Mouse (Mus musculus) heart, adult 2 months (tissue): ENCODE data around the gene Pom121. TPM values are rescaled to one million over a fixed set of nuclear protein-coding genes. Genes with fewer than 3 reads are reported as not detected.
A peak's percentile ranks its signal among the peaks of the same experiment; 100 is the strongest.

Experiments used
- DNase-seq, 2 experiments: peaks; one replicate each; pipeline ENCODE4 v3.0.0; 2021
- H3K27ac ChIP-seq: fragments of 200-600 bp; 2 replicates; pipeline ENCODE4 v1.8.1; 2022
- H3K27me3 ChIP-seq: fragments of 200-500 bp; 2 replicates; pipeline ENCODE4 v1.6.1; 2012; ENCODE audit warnings: mild to moderate bottlenecking, low read length, inconsistent platforms, mixed read lengths; ENCODE audit not compliant: control insufficient read depth, insufficient read depth
- H3K36me3 ChIP-seq: fragments of 200-500 bp; 2 replicates; pipeline ENCODE4 v1.6.1; 2012; ENCODE audit warnings: low read length, inconsistent platforms; ENCODE audit not compliant: control insufficient read depth, insufficient read depth
- H3K4me1 ChIP-seq: fragments of 200-500 bp; 2 replicates; pipeline ENCODE4 v1.6.1; 2011; ENCODE audit warnings: low read length; ENCODE audit not compliant: control insufficient read depth, insufficient read depth
- H3K4me3 ChIP-seq: fragments of 200-600 bp; 2 replicates; pipeline ENCODE4 v1.8.1; 2022
- H3K79me2 ChIP-seq: fragments of 200-500 bp; replicated peaks from 2 replicates; pipeline ENCODE4 v1.6.1; 2012; ENCODE audit warnings: mild to moderate bottlenecking, inconsistent platforms, low read length, moderate library complexity, mixed read lengths; ENCODE audit not compliant: control insufficient read depth, insufficient read depth
- H3K9ac ChIP-seq: fragments of 200-500 bp; 2 replicates; pipeline ENCODE4 v1.6.1; 2012; ENCODE audit warnings: low read depth, mild to moderate bottlenecking, control low read depth, inconsistent platforms, low read length, mixed read lengths
- CTCF ChIP-seq: fragments of 200-600 bp; IDR thresholded peaks from 2 replicates; pipeline ENCODE4 v1.8.1; 2022; ENCODE audit warnings: antibody characterized with exemption, mild to moderate bottlenecking, moderate library complexity
- EP300 ChIP-seq: fragments of 200-500 bp; IDR thresholded peaks from 2 replicates; pipeline ENCODE4 v1.6.1; 2011; ENCODE audit warnings: low read depth, low read length, control low read depth; ENCODE audit not compliant: insufficient read depth
- POLR2A ChIP-seq: fragments of 200-500 bp; IDR thresholded peaks from 2 replicates; pipeline ENCODE4 v1.6.1; 2011; ENCODE audit warnings: mild to moderate bottlenecking, low read depth, low read length, control low read depth; ENCODE audit not compliant: insufficient read depth
- WGBS: fragments of 180-500 bp; shearing (Covaris S2); methylation state at CpG from one replicate; pipeline ENCODE4 v1.1.7; 2018; 5-methylcytosine and 5-hydroxymethylcytosine counted together
- intact Hi-C: fragments of 180-260 bp; cut with DNase I; formaldehyde crosslinking; loops from one replicate; pipeline ENCODE4 v1.15.1; 2025
- polyA plus RNA-seq: library from polyadenylated mRNA; depleted of rRNA; stranded (reverse); fragments of >200 nt; gene quantifications from 2 replicates; pipeline ENCODE4 v1.2.3, GENCODE M21; 2012
- total RNA-seq, 2 experiments: library from RNA; stranded (reverse); gene quantifications; 2 replicates each; pipeline ENCODE4 v1.2.3; 2021

Gene Pom121
- total and polyA plus RNA-seq, 3 experiments = 11.3 to 13.1 (median 12.3) TPM

GRCm38 (mm10) chr5:135367841-135368240 lies 26.5 kb downstream of the Pom121 start:
- intact Hi-C loops = no loop called here
- TF ChIP-seq CTCF (peak; percentile 85), EP300 (no peak)
- no peaks in the 10 kb centered on the region for H3K27me3 ChIP-seq
- no peaks in the 10 kb centered on the region for H3K36me3 ChIP-seq
- H3K27ac ChIP-seq = no peak overlapping the region
- H3K4me3 ChIP-seq = no peak overlapping the region
- H3K9ac ChIP-seq = no peak overlapping the region
- no peaks in the 10 kb centered on the region for H3K4me1 ChIP-seq
- H3K79me2 ChIP-seq = no peaks in the 10 kb centered on the region
- WGBS = 49% methylated on average over 6 of the region's 6 CpGs
- no peak for DNase-seq

DNA sequence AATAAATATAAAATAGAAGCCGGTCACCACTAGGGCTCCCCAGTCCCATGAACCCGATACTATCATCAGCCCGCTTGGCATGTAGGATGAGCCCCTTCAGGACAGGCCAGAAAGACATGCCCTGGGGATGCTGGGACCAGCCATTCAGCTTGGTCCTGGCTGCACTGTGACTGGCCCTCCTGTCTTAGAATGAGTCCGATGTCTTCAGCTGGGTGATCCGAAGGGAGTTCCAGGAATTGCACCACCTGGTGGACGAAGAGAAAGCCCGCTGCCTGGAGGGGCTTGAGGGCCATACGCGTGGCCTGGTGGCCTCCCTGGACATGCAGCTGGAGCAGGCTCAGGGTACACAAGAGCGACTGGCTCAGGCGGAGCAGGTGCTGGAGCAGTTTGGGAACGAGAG lies 30.8 kb downstream of the Pom121 start:
- Histone ChIP-seq H3K27me3 (no peaks in the 10 kb centered on the region), H3K79me2 (no peaks in the 10 kb centered on the region), H3K36me3 (no peaks in the 10 kb centered on the region), H3K9ac (no peak overlapping the region), H3K4me1 (peaks cover 1% of the 10 kb centered on the region; the same call in 1 of the 2 replicates), H3K27ac (no peak overlapping the region), H3K4me3 (no peak overlapping the region)
- DNase-seq = no peak
- TF ChIP-seq POLR2A (no peak), CTCF (peak; percentile 64), EP300 (no peak)
- intact Hi-C loops = no loop called here
- 30% methylated on average over 12 of the region's 12 CpGs for WGBS

DNA sequence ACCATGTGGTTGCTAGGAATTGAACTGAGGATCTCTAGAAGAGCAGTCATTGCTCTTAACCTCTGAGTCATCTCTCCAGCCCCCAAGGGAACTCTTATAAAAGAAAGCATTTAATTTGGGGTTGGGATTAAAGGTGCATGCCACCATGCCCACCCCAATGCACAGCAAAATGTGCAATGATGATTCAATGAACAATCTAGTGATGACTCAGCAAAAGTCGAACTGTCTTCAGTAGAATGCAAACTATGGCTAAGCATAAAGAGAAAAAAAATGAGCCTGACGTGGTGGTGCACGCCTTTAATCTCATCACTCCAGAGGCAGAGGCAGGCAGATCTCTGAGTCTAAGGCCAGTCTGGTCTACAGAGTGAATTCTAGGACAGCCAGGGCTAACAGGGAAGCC lies 31.8 kb downstream of the Pom121 start:
- H3K27me3 ChIP-seq = no peaks in the 10 kb centered on the region
- no peak for DNase-seq
- no peak overlapping the region for H3K27ac ChIP-seq
- H3K79me2 ChIP-seq = no peaks in the 10 kb centered on the region
- TF ChIP-seq EP300 (no peak), POLR2A (no peak), CTCF (no peak)
- no peak overlapping the region for H3K4me3 ChIP-seq
- no peak overlapping the region for H3K9ac ChIP-seq
- H3K36me3 ChIP-seq = no peaks in the 10 kb centered on the region
- H3K4me1 ChIP-seq = peaks cover 1% of the 10 kb centered on the region; the same call in 1 of the 2 replicates
- WGBS = 79% methylated on average over 3 of the region's 3 CpGs
- intact Hi-C loops = no loop called here

GRCm38 (mm10) chr5:135359772-135360171 lies 34.6 kb downstream of the Pom121 start:
- DNase-seq = peak in 1 of 2 experiments; percentile 74
- Histone ChIP-seq H3K36me3 (no peaks in the 10 kb centered on the region), H3K79me2 (no peaks in the 10 kb centered on the region), H3K9ac (no peak overlapping the region), H3K4me1 (peaks cover 1% of the 10 kb centered on the region; the same call in 1 of the 2 replicates), H3K27ac (peak overlapping the region; percentile 51; the same call in 1 of the 2 replicates), H3K4me3 (no peak overlapping the region), H3K27me3 (no peaks in the 10 kb centered on the region)
- WGBS = 36% methylated on average over 2 of the region's 2 CpGs
- TF ChIP-seq CTCF (no peak), EP300 (peak; percentile 75)
- intact Hi-C loops = no loop called here

DNA sequence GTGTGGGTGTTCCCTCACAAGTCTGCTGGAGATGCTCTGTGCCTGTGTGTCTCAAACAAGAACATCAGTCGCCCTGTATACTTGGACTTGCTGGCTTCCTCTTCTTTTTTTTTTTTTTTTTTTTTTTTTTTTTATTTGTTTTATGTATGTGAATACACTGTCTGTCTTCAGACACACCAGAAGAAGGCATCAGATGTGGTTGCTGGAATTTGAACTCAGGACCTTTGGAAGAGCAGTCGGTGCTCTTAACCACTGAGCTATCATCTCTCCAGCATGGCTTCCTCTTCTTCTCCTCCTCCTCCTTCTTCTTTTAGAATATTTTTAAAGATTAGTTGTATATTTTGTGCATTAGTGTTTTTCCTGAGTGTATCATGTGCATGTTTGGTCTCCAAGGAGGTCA lies 36.8 kb downstream of the Pom121 start:
- H3K4me1 ChIP-seq = peaks cover 1% of the 10 kb centered on the region; the same call in 1 of the 2 replicates
- TF ChIP-seq CTCF = no peak
- TF ChIP-seq EP300 = no peak
- TF ChIP-seq POLR2A = no peak
- no peaks in the 10 kb centered on the region for H3K36me3 ChIP-seq
- H3K9ac ChIP-seq = no peak overlapping the region
- intact Hi-C loops = no loop called here
- 88% methylated on average over 2 of the region's 2 CpGs for WGBS
- no peaks in the 10 kb centered on the region for H3K79me2 ChIP-seq
- H3K4me3 ChIP-seq = no peak overlapping the region
- no peaks in the 10 kb centered on the region; the same call in 1 of the 2 replicates for H3K27me3 ChIP-seq
- DNase-seq = peak in 1 of 2 experiments; percentile 56
- H3K27ac ChIP-seq = no peak overlapping the region

GRCm38 (mm10) chr5:135356090-135356489 lies 38.3 kb downstream of the Pom121 start:
- no peak overlapping the region for H3K27ac ChIP-seq
- intact Hi-C loops = no loop called here
- no peak overlapping the region for H3K9ac ChIP-seq
- no peak overlapping the region for H3K4me3 ChIP-seq
- 19% methylated on average over 1 of the region's 1 CpGs for WGBS
- H3K36me3 ChIP-seq = no peaks in the 10 kb centered on the region
- TF ChIP-seq CTCF (no peak), POLR2A (no peak), EP300 (no peak)
- no peak for DNase-seq
- peaks cover 1% of the 10 kb centered on the region; the same call in 1 of the 2 replicates for H3K4me1 ChIP-seq
- no peaks in the 10 kb centered on the region; the same call in 1 of the 2 replicates for H3K27me3 ChIP-seq
- H3K79me2 ChIP-seq = no peaks in the 10 kb centered on the region
